Mouse (Mus musculus) adrenal gland, adult 2 months (tissue): Measurements from ENCODE around the gene Mx1. TPM values are rescaled to one million over a fixed set of nuclear protein-coding genes. Genes with fewer than 3 reads are reported as not detected.

Source experiments
- DNase-seq: peaks from one replicate; pipeline ENCODE4 v3.0.0; 2021
- long read RNA-seq: library from polyadenylated mRNA; stranded (forward); transcript quantifications from one replicate; pipeline ENCODE4 v2.0.0, GENCODE M21; 2021
- polyA plus RNA-seq: library from polyadenylated mRNA; depleted of rRNA; stranded (reverse); fragments of >200 nt; gene quantifications from 2 replicates; pipeline ENCODE4 v1.2.3, GENCODE M21; 2012; rRNA removed
- total RNA-seq, 2 experiments: library from RNA; stranded (reverse); gene quantifications; 2 replicates each; pipeline ENCODE4 v1.2.3; 2021

The Mx1 gene
- total RNA-seq: 1 to 10 TPM; 2.2 to 2.7 TPM
- polyA plus RNA-seq: 0.12 and 0.34 TPM in 2 replicates
- long read RNA-seq: 0 reads

GRCm38 (mm10) chr16:97462481-97463181 is at the start of gene Mx1:
Gene Mx1, minus strand, starts transcription at chr16:97462907.
- DNase-seq: no peak

- DNase-seq: no peak
Measured at GRCm38 (mm10) chr16:97512347-97512751, 49.6 kb upstream of the Mx1 start.

- peak; percentile 41 for DNase-seq
Measured at GRCm38 (mm10) chr16:97511495-97511894, 48.8 kb upstream of the Mx1 start.

GRCm38 (mm10) chr16:97510849-97511248 is 48.1 kb upstream of the Mx1 start:
- DNase-seq: no peak

- DNase-seq: no peak
Measured at GRCm38 (mm10) chr16:97507783-97508182, 45.1 kb upstream of the Mx1 start.

GRCm38 (mm10) chr16:97504793-97505192 is 42.1 kb upstream of the Mx1 start:
- DNase-seq: no peak

- DNase-seq: no peak
Measured at GRCm38 (mm10) chr16:97503849-97504248, 41.1 kb upstream of the Mx1 start.

GRCm38 (mm10) chr16:97500901-97501300 is 38.2 kb upstream of the Mx1 start:
- no peak for DNase-seq

GRCm38 (mm10) chr16:97499450-97499849 is 36.7 kb upstream of the Mx1 start:
- DNase-seq: no peak

GRCm38 (mm10) chr16:97498139-97498538 is 35.4 kb upstream of the Mx1 start:
- no peak for DNase-seq

GRCm38 (mm10) chr16:97497682-97498081 is 35.0 kb upstream of the Mx1 start:
- no peak for DNase-seq

GRCm38 (mm10) chr16:97496026-97496425 is 33.3 kb upstream of the Mx1 start:
- no peak for DNase-seq

- no peak for DNase-seq
Measured at GRCm38 (mm10) chr16:97492369-97492768, 29.7 kb upstream of the Mx1 start.

GRCm38 (mm10) chr16:97478655-97479054 is 15.9 kb upstream of the Mx1 start:
- no peak for DNase-seq

GRCm38 (mm10) chr16:97476524-97476923 is 13.8 kb upstream of the Mx1 start:
- DNase-seq: peak; percentile 19

- DNase-seq: peak; percentile 91
Measured at GRCm38 (mm10) chr16:97475581-97475980, 12.9 kb upstream of the Mx1 start.

- DNase-seq: no peak
Measured at GRCm38 (mm10) chr16:97474671-97475070, 12.0 kb upstream of the Mx1 start.

- DNase-seq: no peak
Measured at GRCm38 (mm10) chr16:97467993-97468791, 5.5 kb upstream of the Mx1 start.

GRCm38 (mm10) chr16:97467472-97467871 is 4.8 kb upstream of the Mx1 start:
- DNase-seq: no peak

- no peak for DNase-seq
Measured at GRCm38 (mm10) chr16:97466182-97466957, 3.7 kb upstream of the Mx1 start.

GRCm38 (mm10) chr16:97461271-97461670 is 1.4 kb downstream of the Mx1 start:
- DNase-seq: no peak

- DNase-seq: no peak
Measured at GRCm38 (mm10) chr16:97459831-97460230, 2.9 kb downstream of the Mx1 start.

GRCm38 (mm10) chr16:97447386-97447785 is 15.3 kb downstream of the Mx1 start:
- DNase-seq: no peak
